Mouse (Mus musculus) testis, adult 2 months (tissue): ENCODE data around the gene Clec3a.

Source experiments
- CTCF ChIP-seq: fragments of 200-500 bp; IDR thresholded peaks from 2 replicates; pipeline ENCODE4 v1.5.1; 2012; ENCODE audit warnings: low read depth, mild to moderate bottlenecking, inconsistent platforms, low read length, moderate library complexity; ENCODE audit not compliant: control insufficient read depth, insufficient read depth, insufficient replicate concordance
- POLR2A ChIP-seq: fragments of 200-500 bp; IDR thresholded peaks from 2 replicates; pipeline ENCODE4 v1.6.1; 2012; ENCODE audit warnings: low read depth, mild to moderate bottlenecking, inconsistent platforms, low read length, moderate library complexity; ENCODE audit not compliant: control insufficient read depth

GRCm38 (mm10) chr8:114438236-114438635, 20.4 kb downstream of the Clec3a start:
- TF ChIP-seq CTCF: peak; percentile 94
- no peak for TF ChIP-seq POLR2A
